Mouse (Mus musculus): ENCODE results near the gene Wdr83.
"Not testable (repeated sequence)": the region's sequence is repeated elsewhere in the genome, so short reads cannot be mapped to it uniquely, and the experiment has no call there.

Wdr83 gene

DNA sequence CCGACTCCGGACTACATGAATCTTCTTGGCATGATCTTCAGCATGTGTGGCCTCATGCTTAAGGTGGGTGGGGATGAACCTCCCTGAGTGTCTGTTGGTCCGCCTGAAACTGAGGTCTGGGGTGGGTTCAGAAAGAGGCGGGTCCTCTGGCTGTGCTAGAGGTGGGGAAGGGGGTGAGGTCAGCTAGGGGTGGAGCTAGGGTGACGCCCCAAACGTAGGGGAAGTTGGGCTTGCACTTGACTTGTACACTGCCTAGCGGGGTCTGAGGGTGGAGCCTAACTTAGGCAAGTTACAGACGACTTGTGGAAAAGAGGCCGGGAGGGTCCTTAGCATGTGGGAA, at the start of gene Wdr83:
Gene Wdr83, minus strand, starts transcription at position 91 of the 340 bp plus-strand sequence.
- DNase-seq = peak; percentile 74

- DNase-seq = no peak
These were observed 42.6 kb upstream of the Wdr83 start for GRCm38 (mm10) chr8:85123691-85124090.

DNA sequence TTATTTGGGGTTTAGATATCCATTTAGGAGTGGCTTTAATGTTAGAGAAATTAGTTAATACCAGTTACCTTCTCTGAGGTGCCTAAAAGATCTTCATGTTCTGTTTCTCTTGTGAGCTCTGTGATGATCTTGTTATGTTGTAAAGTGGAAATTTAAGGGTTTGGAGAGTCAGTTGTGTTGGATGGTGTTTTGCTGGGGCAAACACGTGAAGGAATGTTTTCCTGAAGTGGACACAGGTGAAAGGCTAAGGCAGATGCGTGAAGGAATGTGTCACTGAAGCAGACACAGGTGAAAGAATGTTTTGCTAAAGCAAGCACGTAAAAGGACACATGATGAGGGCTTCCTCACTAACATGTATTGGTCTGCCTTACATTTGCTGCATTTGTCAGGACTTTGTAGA, 41.9 kb upstream of the Wdr83 start, which contains the start of gene Zfp791:
Gene Zfp791, minus strand, starts transcription at position 101 of the 400 bp plus-strand sequence.
- DNase-seq = no peak

DNA sequence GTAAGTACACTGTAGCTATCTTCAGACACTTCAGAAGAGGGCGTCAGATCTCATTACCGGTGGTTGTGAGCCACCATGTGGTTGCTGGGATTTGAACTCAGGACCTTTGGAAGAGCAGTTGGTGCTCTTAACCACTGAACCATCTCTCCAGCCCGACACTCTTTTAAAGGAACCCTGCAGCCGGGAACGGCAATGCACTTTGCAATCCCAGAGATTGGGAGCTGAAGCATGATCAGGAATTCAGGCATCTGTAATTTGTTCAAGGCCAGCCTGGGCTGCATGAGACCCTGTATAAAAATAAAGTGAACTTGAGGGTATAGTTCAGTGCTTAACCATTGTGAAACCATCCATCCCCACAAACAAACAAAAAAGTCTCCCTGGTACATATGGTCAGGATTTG, 39.1 kb upstream of the Wdr83 start:
- not testable (repeated sequence) for DNase-seq

DNA sequence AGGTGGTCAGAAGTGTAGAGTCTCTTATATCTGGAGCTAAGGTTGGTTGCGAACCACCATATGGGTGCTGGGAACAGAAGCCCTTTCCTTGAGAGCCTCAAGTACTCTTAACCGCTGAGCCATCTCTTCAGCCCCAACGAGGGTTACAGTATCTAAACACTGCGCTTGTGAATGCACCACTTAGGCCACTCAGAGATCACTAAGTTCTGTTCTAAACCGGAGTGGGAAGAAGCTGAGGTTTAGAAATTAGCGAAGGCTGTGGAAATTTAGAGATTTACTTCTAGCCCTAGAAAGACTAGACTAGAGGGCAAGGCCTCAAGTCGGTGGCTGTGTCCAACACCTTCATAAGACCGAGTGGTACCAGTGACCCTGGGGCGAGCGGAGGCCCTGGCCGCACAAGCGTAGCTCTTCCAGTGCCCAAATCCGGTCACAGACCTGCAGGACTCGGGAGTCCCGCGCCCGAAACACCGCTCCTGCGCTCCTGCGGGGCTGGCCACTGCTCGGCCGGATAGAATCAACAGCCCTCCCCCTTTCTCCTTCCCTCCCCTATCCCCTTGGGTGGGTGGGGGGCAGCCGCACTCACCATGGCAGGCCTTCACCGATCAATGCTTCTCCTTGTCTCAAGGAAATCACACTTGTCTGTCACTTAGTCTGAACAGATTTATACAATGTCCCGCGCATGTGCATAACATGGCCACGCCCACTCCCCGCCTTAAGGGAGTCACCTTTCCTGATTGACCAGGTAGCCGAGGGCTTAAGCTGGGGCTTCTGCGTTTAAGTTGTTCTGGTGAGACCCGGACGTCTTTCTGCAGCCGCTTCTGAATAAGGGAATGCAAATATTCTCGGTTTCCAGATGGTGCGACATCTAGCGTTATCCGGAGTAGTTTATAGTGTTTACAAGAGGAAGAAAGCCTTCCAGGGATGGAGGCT, 38.2 kb upstream of the Wdr83 start:
- peak; percentile 91 for DNase-seq

- no peak for DNase-seq
These were observed 35.9 kb upstream of the Wdr83 start for GRCm38 (mm10) chr8:85116984-85117383.

DNA sequence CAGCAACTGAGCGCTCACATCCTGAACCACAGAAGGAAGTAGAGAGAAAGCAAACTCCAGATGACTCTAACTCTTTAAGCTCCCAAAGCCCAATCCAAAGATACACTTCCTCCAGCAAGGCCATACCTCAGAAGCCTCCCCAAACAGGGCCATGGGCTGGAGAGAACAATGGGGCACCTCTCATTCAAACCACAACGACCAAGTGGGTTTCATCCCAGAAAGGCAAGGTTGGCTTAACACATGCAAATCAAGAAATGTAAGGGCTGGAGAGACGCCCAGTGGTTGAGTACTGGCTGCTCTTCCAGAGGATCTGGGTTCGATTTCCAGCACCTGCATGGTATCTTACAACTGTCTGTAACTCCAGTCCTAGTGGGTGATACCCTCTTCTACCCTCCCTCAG, 34.4 kb upstream of the Wdr83 start:
- DNase-seq = no peak

DNA sequence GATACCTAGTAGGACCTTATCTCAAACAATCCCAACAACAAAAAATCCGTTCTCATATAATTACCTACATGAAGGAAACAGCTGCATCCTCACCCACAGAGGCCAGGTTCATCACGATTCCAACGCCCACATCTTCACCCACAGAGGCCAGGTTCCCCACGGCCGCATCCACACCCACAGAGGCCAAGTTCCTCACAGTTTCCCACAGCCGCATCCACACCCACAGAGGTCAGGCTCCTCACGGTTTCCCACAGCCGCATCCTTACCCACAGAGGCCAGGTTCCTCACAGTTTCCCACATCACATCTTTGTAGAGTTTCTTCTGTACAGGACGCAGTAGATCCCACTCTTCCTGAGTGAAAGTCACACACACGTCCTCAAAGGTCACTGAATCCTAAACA, 32.1 kb upstream of the Wdr83 start:
- no peak for DNase-seq

GRCm38 (mm10) chr8:85100076-85100665, 19.1 kb upstream of the Wdr83 start:
- DNase-seq = no peak

DNA sequence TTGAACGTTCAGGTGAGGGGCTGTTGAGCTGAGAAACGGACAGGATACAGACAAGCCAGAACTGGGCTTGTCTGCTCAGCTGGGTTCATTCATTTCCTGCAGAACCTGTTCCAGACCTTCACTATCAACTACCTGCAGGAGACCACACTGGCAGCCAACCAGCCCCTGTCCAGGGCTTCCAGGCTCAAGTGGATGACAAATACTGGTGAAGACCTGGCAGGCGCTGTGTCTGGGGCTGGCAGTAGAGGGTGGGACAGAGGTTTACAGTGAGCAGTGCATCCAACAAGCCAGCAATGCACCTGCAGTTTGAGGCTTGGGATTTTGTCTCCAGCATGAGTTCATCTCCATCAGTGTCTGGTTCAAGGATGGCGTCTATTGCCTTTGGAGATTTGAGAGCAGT, 15.7 kb upstream of the Wdr83 start:
- DNase-seq = no peak

- DNase-seq = no peak
These were observed 15.1 kb upstream of the Wdr83 start for GRCm38 (mm10) chr8:85096196-85096595.

GRCm38 (mm10) chr8:85095566-85095965, 14.5 kb upstream of the Wdr83 start:
- DNase-seq = no peak

- no peak for DNase-seq
These were observed 13.9 kb upstream of the Wdr83 start for GRCm38 (mm10) chr8:85095051-85095450.

- DNase-seq = no peak
These were observed 10.5 kb upstream of the Wdr83 start for GRCm38 (mm10) chr8:85091526-85092090.

- no peak for DNase-seq
These were observed 9.8 kb upstream of the Wdr83 start for GRCm38 (mm10) chr8:85090856-85091255.

DNA sequence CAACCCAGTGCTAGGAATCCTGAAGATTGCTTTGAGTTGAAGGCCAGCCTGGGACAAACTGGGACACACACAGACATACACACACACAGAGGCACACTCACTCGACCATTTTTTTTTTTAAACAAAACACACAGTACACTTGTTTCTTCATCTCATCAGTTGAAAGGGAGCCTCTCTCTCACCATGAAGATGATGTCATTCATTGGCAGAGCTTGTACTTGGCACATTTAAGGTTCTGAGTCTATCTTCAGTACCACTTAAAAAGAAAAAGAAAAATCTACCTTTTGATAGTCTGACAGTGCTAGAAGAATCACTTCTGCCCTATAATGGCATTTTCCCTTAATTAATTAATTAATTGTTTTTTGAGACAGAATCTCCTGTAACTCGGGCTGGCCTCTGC, 7.7 kb upstream of the Wdr83 start:
- no peak for DNase-seq

DNA sequence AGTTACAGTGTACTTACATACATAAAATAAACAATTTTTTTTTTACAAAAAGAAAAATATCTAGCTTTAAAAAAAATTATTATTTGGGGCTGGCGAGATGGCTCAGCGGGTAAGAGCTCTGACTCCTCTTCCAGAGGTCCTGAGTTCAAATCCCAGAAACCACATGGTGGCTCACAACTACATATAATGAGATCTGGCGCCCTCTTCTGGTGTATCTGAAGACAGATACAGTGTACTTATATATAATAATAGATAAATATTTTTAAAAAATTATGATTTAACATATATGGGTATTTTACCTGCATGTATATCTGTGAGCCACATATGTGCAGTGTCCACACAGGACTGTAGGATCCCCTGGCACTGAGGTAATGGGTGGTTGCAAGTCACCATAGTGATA, 5.1 kb upstream of the Wdr83 start:
- no peak for DNase-seq

DNA sequence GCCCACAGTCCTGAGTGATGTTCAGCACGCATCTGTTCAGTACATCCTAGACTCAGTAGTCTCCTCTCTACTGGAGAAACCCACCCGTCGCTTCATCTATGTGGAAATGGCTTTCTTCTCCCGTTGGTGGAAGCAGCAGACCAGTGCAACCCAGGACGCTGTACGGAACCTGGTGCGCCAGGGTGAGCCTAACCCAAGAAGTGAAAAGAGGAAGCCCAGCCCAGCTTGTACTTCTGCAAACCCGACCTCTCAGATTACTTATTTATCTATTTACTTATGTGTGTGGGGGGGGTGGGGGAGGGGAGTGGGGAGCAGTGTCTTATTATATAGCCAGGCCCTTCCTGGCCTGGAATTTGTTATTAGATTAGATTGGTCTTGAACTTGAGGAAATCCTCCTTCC, 3.5 kb upstream of the Wdr83 start:
- no peak for DNase-seq

- DNase-seq = peak; percentile 87
These were observed 2.2 kb upstream of the Wdr83 start, which contains the start of gene Man2b1 for GRCm38 (mm10) chr8:85083108-85083813. Gene Man2b1, plus strand, starts transcription at chr8:85083270.

DNA sequence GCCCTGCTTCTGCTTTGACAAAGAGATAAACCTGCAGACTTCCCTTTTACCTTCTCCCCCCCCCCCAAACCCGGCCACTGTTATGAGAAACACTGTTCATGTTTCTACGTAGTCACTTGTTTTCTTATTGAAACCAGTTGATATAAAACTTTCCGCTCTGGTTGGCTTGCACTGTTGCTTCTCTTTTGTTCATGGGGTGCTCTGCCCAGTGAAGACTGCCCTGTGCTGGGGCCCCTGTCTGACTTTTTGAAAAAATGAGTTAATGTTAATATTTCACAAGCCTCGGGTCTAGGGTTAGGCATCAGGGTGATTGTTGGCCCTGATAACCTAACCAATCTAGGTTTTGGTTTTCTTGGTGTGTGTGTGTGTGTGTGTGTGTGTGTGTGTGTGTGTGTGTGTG, 1.1 kb upstream of the Wdr83 start:
- DNase-seq = not testable (repeated sequence)

GRCm38 (mm10) chr8:85080532-85081215, 432 bp downstream of the Wdr83 start, which contains the start of gene Wdr83os:
Gene Wdr83os, plus strand, starts transcription at chr8:85080740.
- DNase-seq = peak; percentile 83

DNA sequence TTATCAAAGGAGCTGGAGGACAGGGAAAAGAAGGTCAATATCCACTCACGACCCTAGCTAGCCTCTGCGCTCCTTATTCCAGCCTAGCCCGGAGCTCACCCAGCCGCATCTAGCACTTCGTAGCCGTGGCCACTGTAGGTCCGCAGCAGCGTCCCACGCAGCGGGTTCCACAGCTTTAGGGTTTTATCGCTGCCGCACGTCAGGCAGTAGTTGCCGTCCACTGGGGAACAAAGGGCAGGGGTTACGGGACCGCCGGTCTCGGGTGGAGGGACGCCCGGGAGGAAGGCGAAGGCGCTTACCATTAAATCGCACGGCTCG, 933 bp downstream of the Wdr83 start:
- DNase-seq = no peak

DNA sequence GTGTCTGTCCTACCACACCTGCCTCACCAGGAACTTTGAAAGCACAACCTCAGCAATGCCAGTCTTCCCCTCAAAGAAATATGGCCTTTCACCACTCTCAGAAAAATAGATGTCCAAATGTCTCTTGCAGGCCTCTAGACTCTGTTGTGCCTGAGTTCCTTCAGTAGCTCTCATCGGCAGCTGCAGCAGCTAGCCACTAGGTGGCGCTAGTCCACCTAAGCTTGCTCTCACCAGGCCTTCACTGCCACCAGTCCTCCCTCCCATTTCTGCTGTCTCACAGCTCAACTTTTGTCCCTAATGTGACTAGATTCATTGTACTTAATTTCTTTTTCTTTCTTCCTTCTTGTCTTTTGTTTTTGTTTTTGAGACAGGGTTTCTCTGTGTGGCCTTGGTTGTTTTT, 4.1 kb downstream of the Wdr83 start:
- DNase-seq = peak; percentile 88
